19 mouse cellular contexts compared by ENCODE assay signal in the genomic region with DNA sequence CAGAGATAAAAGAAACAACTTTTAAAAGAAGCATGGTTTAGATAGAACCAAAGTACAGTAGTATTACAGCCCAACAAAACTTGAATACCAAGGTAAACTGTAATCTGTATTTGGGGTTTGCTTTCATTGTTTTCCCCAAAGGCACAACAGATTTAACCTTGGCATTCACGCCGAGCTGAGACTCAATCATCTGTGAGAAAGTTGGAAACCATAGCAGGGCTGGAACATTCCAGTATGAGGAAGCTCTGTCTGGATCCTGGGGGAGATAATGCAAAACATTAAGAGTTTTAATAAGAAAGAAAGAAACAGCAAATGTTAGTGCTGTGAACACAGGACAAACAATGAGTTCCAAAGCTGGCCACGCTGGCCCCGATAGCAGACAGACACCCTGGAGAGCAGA.
DNase-seq lines count a peak whose midpoint lies in the region; ATAC-seq and TF ChIP-seq lines count a peak whose summit lies in the region.
"Had no signal": no experiment of that assay in that cellular context is flagged by ENCODE, and none has a peak within 500 bp of the region (broad histone marks: within the 10 kb centered on the region; RNA-seq: fewer than 3 reads in every experiment).

No protein-coding gene starts in this region.

- POLR2A ChIA-PET in Patski (lab: Charles Lee), result no interaction called here

- H3K9me3 ChIP-seq in embryonic facial prominence, embryonic 15.5 days (replicated peaks), result no peaks in the 10 kb centered on the region
- H3K9me3 ChIP-seq: forebrain, embryonic 13.5 days; G1E; heart, embryonic 12.5 days; hindbrain, embryonic 15.5 days had no signal

- 0 out of 2 replicates have a peak overlapping the region, but pooled peaks have one; percentile 44 for H3K27ac ChIP-seq in embryonic facial prominence, embryonic 15.5 days (replicated peaks)
- H3K27ac ChIP-seq: forebrain, embryonic 13.5 days; heart, adult 2 months; hindbrain, embryonic 15.5 days had no signal

- TF ChIP-seq CTCF in Patski (IDR thresholded peaks at IDR 0.05), result no peak

- intact Hi-C loops in gastrocnemius, postnatal 14 days (cut with DNase I; ENCODE audit: low total_unique reads), result no loop called here

- H3K4me1 ChIP-seq in embryonic facial prominence, embryonic 15.5 days, result peaks cover 11% of the 10 kb centered on the region

- peak; percentile 5 for DNase-seq in gastrocnemius, postnatal 14 days
- no peak for DNase-seq in gastrocnemius, postnatal 4 days (ENCODE audit: low spot score in 2 of 2)
- DNase-seq in kidney, postnatal 14 days, result peak; percentile 2
- no peak for DNase-seq in kidney, adult 9 months
- peak; percentile 63 for DNase-seq in Patski (ENCODE audit: low read depth, low spot score)
- DNase-seq in layer of hippocampus, adult 9-10 months (ENCODE audit: low spot score), result no peak
- DNase-seq: adrenal gland, adult 8-10 months; cerebellum, adult 11-12 months; cerebellum, adult 9-10 months; cerebellum, postnatal 25 days; forebrain, postnatal 0 days; heart, adult 2 months; kidney, adult 18-20 months had no signal

- no peak overlapping the region for H3K4me2 ChIP-seq in embryonic facial prominence, embryonic 15.5 days (replicated peaks)
- H3K4me2 ChIP-seq: forebrain, embryonic 13.5 days; heart, embryonic 12.5 days; hindbrain, embryonic 15.5 days had no signal

- in situ Hi-C loops in Patski (cut with MboI; ENCODE audit: low pct_unique_long_range_greater_than_20kb), result no loop called here

- no peak overlapping the region for H3K4me3 ChIP-seq in embryonic facial prominence, embryonic 15.5 days (replicated peaks)
- H3K4me3 ChIP-seq: forebrain, embryonic 13.5 days; heart, adult 2 months; heart, embryonic 12.5 days; hindbrain, embryonic 15.5 days had no signal

- no peak overlapping the region for H3K9ac ChIP-seq in embryonic facial prominence, embryonic 15.5 days
- H3K9ac ChIP-seq: forebrain, embryonic 13.5 days; forebrain, postnatal 0 days; heart, embryonic 12.5 days; hindbrain, embryonic 15.5 days had no signal

- H3K27me3 ChIP-seq in Patski, result no peaks in the 10 kb centered on the region
- H3K27me3 ChIP-seq in embryonic facial prominence, embryonic 15.5 days, result no peaks in the 10 kb centered on the region
- H3K27me3 ChIP-seq: forebrain, embryonic 13.5 days; heart, embryonic 12.5 days; hindbrain, embryonic 15.5 days had no signal

- ATAC-seq in Patski, result peak; percentile 73
- no peak for ATAC-seq in embryonic facial prominence, embryonic 15.5 days (ENCODE audit: insufficient number of reproducible peaks, low FRiP score, low TSS enrichment, low read depth)
- ATAC-seq in erythroid progenitor cell, adult 5-6 weeks (replicated peaks; ENCODE audit: low FRiP score, poor library complexity, severe bottlenecking), result no peak
- ATAC-seq: forebrain, embryonic 13.5 days; forebrain, postnatal 0 days had no signal

- H3K36me3 ChIP-seq in embryonic facial prominence, embryonic 15.5 days, result no peaks in the 10 kb centered on the region
- H3K36me3 ChIP-seq: G1E; heart, embryonic 12.5 days; hindbrain, embryonic 15.5 days had no signal

- WGBS in embryonic facial prominence, embryonic 15.5 days, result 19% methylated on average over 4 of the region's 4 CpGs

- CTCF ChIA-PET in Patski (lab: Charles Lee), result no interaction called here

Comparison
In these comparisons a context has a peak if more than half of its experiments do, and no peak if none do; other contexts are left out.
1. DNase-seq: peak in gastrocnemius, postnatal 14 days (single experiment), kidney, postnatal 14 days (single experiment) and Patski (single experiment); none in gastrocnemius, postnatal 4 days (0 of 2), kidney, adult 9 months (single experiment) and layer of hippocampus, adult 9-10 months (single experiment).